Mouse (Mus musculus) midbrain, embryonic 10.5 days (tissue): ENCODE data around the gene Rps7. TPM values are rescaled to one million over a fixed set of nuclear protein-coding genes. Genes with fewer than 3 reads are reported as not detected.

Experiments used
- DNase-seq: peaks from one replicate; pipeline ENCODE4 v3.0.0-alpha.2; 2017; ENCODE audit warnings: low spot score
- H3K27ac ChIP-seq: fragments of 300-500 bp; sonication (generic); replicated peaks from 2 replicates; pipeline ENCODE4 v1.5.1; 2016; ENCODE audit warnings: mild to moderate bottlenecking
- H3K27me3 ChIP-seq: fragments of 300-500 bp; sonication (generic); 2 replicates; pipeline ENCODE4 v1.6.1; 2016; ENCODE audit warnings: low read depth, mild to moderate bottlenecking; ENCODE audit not compliant: poor library complexity, severe bottlenecking
- H3K36me3 ChIP-seq: fragments of 300-500 bp; sonication (generic); 2 replicates; pipeline ENCODE4 v1.6.1; 2016; ENCODE audit warnings: mild to moderate bottlenecking, moderate library complexity
- H3K4me1 ChIP-seq: fragments of 300-500 bp; sonication (generic); 2 replicates; pipeline ENCODE4 v1.6.1; 2016
- H3K4me3 ChIP-seq: fragments of 300-500 bp; sonication (generic); 2 replicates; pipeline ENCODE4 v1.5.1; 2016; ENCODE audit warnings: mild to moderate bottlenecking, moderate library complexity
- H3K9me3 ChIP-seq: fragments of 300-500 bp; sonication (generic); replicated peaks from 2 replicates; pipeline ENCODE4 v1.6.1; 2016; ENCODE audit warnings: mild to moderate bottlenecking
- WGBS: fragments of 180-500 bp; shearing (Covaris S2); methylation state at CpG from one replicate; pipeline ENCODE4 v1.1.7; 2016; 5-methylcytosine and 5-hydroxymethylcytosine counted together
- polyA plus RNA-seq: library from polyadenylated mRNA; unstranded; fragments of >200 nt; fragmentation: Nextera tagmentation; extraction: Ambion mirVana; gene quantifications from 2 replicates; pipeline ENCODE4 v1.2.1, GENCODE M21; 2016

Gene Rps7
- polyA plus RNA-seq, 1 experiment from 2014 or later, result 647 TPM

- no peak for DNase-seq
- Histone ChIP-seq H3K36me3 (peaks cover 46% of the 10 kb centered on the region), H3K27ac (peak overlapping the region; percentile 99), H3K9me3 (no peaks in the 10 kb centered on the region), H3K27me3 (no peaks in the 10 kb centered on the region), H3K4me3 (peak overlapping the region; percentile 96), H3K4me1 (peaks cover 25% of the 10 kb centered on the region)
- WGBS, result 2% methylated on average over 23 of the region's 23 CpGs
These were observed 657 bp downstream of the Rps7 start for GRCm38 (mm10) chr12:28635058-28635534.

- Histone ChIP-seq H3K4me3 (no peak overlapping the region), H3K36me3 (peaks cover 56% of the 10 kb centered on the region), H3K9me3 (no peaks in the 10 kb centered on the region), H3K4me1 (peaks cover 9% of the 10 kb centered on the region), H3K27ac (no peak overlapping the region), H3K27me3 (no peaks in the 10 kb centered on the region)
- no peak for DNase-seq
- 96% methylated on average over 2 of the region's 2 CpGs for WGBS
These were observed 7.3 kb downstream of the Rps7 start for GRCm38 (mm10) chr12:28628436-28628835.

DNA sequence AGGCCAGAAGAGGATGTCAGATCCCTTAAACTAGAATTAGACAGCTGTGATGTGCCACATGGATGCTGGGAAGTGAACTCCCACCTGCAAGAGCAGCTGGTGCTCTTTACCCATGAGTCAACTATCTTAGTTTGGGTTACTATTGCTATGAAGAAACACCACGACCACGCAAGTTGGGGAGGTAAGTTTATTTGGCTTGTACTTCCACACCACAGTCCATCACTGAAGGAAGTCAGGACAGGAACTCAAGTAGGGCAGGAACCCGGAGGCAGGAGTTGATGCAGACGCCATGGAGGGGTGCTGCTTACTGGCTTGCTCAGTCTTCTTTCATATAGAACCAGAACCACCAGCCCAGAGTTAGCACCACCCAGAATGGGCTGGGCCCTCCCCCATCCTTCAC is 8.7 kb downstream of the Rps7 start:
- no peaks in the 10 kb centered on the region for H3K9me3 ChIP-seq
- no peaks in the 10 kb centered on the region for H3K27me3 ChIP-seq
- H3K4me1 ChIP-seq, result no peaks in the 10 kb centered on the region
- no peak for DNase-seq
- no peak overlapping the region for H3K4me3 ChIP-seq
- H3K27ac ChIP-seq, result no peak overlapping the region
- 83% methylated on average over 4 of the region's 4 CpGs for WGBS
- peaks cover 42% of the 10 kb centered on the region for H3K36me3 ChIP-seq

DNA sequence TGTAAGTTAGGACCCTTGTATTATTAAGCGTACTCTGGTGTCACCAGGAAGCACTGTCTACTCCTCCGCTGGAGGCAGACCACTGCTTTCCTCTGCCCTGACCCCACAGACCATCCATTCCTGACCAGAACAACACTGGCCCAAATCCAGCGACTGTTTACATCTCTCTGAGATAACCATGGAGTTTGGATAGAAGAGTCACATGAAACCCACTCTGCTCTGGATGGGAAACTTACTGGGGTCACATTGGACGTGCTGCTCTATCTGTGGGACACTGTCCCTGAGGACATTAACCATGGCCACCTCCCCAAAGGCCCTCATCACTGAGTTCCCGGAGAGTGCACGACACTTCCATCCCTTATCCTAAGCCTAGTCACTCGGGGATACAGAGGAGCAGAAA is 10.3 kb downstream of the Rps7 start:
- Histone ChIP-seq H3K36me3 (peaks cover 25% of the 10 kb centered on the region), H3K4me3 (no peak overlapping the region), H3K4me1 (peaks cover 8% of the 10 kb centered on the region), H3K27me3 (no peaks in the 10 kb centered on the region), H3K9me3 (no peaks in the 10 kb centered on the region), H3K27ac (no peak overlapping the region)
- WGBS, result 86% methylated on average over 7 of the region's 7 CpGs
- no peak for DNase-seq

DNA sequence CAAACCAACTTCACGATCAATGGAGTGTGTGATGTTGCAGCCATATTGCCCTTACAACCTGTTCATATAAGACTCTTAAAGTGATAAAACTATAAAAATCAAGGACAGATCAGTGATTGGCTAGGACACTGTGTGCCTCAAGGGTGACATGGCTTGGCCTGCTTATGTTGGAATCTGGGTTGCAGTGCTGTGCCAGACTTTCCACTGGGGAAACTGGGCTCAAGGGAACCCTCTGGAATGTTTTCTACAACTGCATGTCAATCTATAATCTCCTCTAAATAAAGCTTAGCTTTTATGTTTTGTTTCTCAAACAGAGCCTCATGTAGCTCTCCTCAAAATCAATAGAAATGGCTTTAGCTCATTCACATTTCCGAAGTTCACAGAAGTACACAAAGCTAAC is 11.5 kb downstream of the Rps7 start:
- H3K4me3 ChIP-seq, result no peak overlapping the region
- peaks cover 8% of the 10 kb centered on the region for H3K4me1 ChIP-seq
- H3K27me3 ChIP-seq, result no peaks in the 10 kb centered on the region
- no peaks in the 10 kb centered on the region for H3K9me3 ChIP-seq
- WGBS, result 89% methylated on average over 2 of the region's 2 CpGs
- no peak overlapping the region for H3K27ac ChIP-seq
- no peak for DNase-seq
- peaks cover 14% of the 10 kb centered on the region for H3K36me3 ChIP-seq

DNA sequence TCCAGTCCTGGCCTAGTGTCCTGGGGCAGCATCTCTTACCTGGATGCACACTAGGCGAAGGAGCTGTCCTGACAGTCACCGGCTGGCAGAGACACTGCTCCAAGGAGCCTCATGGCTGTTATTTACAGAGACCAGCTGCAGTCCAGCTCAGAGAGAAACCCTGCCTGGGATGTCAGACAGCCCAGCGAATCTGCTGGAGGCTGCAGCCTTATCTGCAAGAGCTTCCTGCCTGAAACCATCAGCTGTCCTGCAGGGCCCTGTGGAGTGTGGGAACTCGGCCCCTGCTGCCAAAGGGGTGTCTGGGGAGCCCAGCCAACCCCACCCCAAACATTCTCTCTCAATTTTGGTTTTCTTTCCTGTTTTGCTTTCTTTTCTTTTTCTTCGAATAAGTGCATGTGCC is 12.6 kb downstream of the Rps7 start, which contains the start of gene Colec11:
Colec11 (minus strand) TSS at position 183 of the 400 bp plus-strand sequence.
- WGBS, result 68% methylated on average over 5 of the region's 5 CpGs
- Histone ChIP-seq H3K9me3 (no peaks in the 10 kb centered on the region), H3K36me3 (peaks cover 3% of the 10 kb centered on the region), H3K27ac (no peak within 1 kb of the TSS), H3K4me1 (peaks cover 8% of the 10 kb centered on the region), H3K27me3 (no peaks in the 10 kb centered on the region), H3K4me3 (no peak within 1 kb of the TSS)
- DNase-seq, result no peak

GRCm38 (mm10) chr12:28622641-28623040 is 13.1 kb downstream of the Rps7 start:
- H3K36me3 ChIP-seq, result no peaks in the 10 kb centered on the region
- H3K9me3 ChIP-seq, result no peaks in the 10 kb centered on the region
- no peak overlapping the region for H3K27ac ChIP-seq
- no peaks in the 10 kb centered on the region for H3K27me3 ChIP-seq
- peaks cover 8% of the 10 kb centered on the region for H3K4me1 ChIP-seq
- no peak for DNase-seq
- 92% methylated on average over 1 of the region's 1 CpGs for WGBS
- no peak overlapping the region for H3K4me3 ChIP-seq

GRCm38 (mm10) chr12:28622167-28622532 is 13.6 kb downstream of the Rps7 start:
- no peaks in the 10 kb centered on the region for H3K36me3 ChIP-seq
- H3K9me3 ChIP-seq, result no peaks in the 10 kb centered on the region
- no peaks in the 10 kb centered on the region for H3K27me3 ChIP-seq
- 69% methylated on average over 5 of the region's 5 CpGs for WGBS
- H3K4me3 ChIP-seq, result no peak overlapping the region
- no peak overlapping the region for H3K27ac ChIP-seq
- no peak for DNase-seq
- H3K4me1 ChIP-seq, result peaks cover 8% of the 10 kb centered on the region

DNA sequence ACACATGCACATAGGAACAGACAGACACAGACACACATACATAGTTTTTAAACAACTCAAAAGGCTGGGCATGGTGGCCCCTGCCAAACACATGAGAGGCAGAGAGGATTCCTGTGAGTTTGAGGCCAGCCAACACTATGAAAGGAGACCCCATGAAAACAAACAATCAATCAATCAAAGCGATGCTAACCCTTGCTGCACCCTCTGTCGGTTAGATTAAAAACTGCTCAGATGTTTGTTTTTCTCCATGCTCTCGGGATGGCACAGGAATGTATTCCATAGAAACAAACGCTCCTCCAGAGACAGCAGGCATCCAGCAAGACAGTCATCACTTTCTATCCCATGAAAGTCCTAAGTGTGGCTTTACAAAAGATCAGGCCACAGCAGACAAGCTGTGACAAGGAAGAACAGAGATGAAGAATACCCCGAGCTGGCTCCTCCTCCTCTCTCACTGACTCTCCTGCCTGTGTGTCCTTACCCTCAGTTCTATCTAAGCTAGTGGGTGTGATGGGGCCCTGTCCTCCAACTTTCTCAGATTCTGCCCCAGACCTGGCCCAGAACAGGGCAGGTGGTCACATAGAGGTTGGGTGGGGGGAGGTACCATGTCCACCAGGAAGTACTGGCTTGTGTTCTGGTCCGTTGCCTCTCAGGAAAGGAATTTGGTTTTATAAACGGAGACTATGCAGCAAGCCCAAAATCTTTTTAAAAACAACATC is 14.1 kb downstream of the Rps7 start:
- no peaks in the 10 kb centered on the region for H3K27me3 ChIP-seq
- H3K4me1 ChIP-seq, result peaks cover 8% of the 10 kb centered on the region
- no peak overlapping the region for H3K27ac ChIP-seq
- no peaks in the 10 kb centered on the region for H3K9me3 ChIP-seq
- no peak overlapping the region for H3K4me3 ChIP-seq
- no peaks in the 10 kb centered on the region for H3K36me3 ChIP-seq
- DNase-seq, result no peak
- 43% methylated on average over 7 of the region's 7 CpGs for WGBS

DNA sequence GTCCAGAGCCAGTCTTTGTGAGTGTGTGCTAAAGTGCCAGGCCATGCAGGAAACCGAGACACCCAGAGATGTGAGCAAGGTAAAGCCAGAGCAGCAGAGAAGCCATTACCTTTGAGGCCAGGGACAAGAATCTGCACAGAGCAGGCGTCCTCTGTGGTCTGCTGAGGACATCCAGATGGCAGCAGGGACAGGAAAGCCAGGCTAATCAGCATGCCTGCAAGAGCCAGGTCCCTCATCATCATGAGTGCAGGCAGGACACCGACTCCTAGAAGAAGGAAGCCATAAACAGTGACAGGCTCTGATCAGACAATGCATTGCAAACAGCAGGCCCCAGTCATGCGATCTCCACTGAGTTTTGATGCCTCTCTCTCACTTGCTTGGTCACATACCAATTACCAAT is 18.5 kb downstream of the Rps7 start:
- Histone ChIP-seq H3K27ac (no peak overlapping the region), H3K9me3 (no peaks in the 10 kb centered on the region), H3K4me1 (peaks cover 8% of the 10 kb centered on the region), H3K4me3 (no peak overlapping the region), H3K27me3 (no peaks in the 10 kb centered on the region), H3K36me3 (no peaks in the 10 kb centered on the region)
- WGBS, result 67% methylated on average over 4 of the region's 4 CpGs
- no peak for DNase-seq

GRCm38 (mm10) chr12:28614401-28614800 is 21.4 kb downstream of the Rps7 start:
- Histone ChIP-seq H3K27ac (no peak overlapping the region), H3K27me3 (no peaks in the 10 kb centered on the region), H3K4me1 (no peaks in the 10 kb centered on the region; the same call in 1 of the 2 replicates), H3K4me3 (no peak overlapping the region), H3K9me3 (no peaks in the 10 kb centered on the region), H3K36me3 (no peaks in the 10 kb centered on the region)
- 77% methylated on average over 7 of the region's 7 CpGs for WGBS
- no peak for DNase-seq

DNA sequence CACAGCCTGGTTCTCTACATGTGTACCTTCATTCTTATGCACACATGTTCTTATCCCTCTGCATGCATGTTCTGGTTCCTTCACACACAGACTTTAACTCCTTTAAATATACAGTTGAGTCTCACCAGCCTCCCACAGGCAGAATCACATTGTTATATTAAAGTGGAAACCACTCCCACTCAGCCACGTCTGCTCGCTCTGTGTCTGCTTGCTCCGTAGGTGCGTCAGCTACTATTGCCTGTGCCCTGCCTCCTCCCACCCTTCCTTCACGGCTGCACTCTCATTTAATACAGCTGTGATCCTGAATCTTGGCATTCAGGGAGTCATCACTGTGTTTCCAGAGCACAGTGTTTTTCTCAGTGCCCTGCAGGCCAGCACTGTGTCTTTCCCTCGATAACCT is 23.4 kb downstream of the Rps7 start:
- H3K9me3 ChIP-seq, result no peaks in the 10 kb centered on the region
- no peaks in the 10 kb centered on the region for H3K36me3 ChIP-seq
- no peak overlapping the region for H3K4me3 ChIP-seq
- no peaks in the 10 kb centered on the region for H3K27me3 ChIP-seq
- DNase-seq, result no peak
- 84% methylated on average over 6 of the region's 6 CpGs for WGBS
- H3K4me1 ChIP-seq, result peaks cover 4% of the 10 kb centered on the region; the same call in 1 of the 2 replicates
- no peak overlapping the region for H3K27ac ChIP-seq

GRCm38 (mm10) chr12:28607546-28608305 is 28.0 kb downstream of the Rps7 start:
- Histone ChIP-seq H3K36me3 (no peaks in the 10 kb centered on the region), H3K4me1 (peaks cover 8% of the 10 kb centered on the region), H3K27ac (no peak overlapping the region; the same call in 1 of the 2 replicates), H3K4me3 (no peak overlapping the region), H3K9me3 (no peaks in the 10 kb centered on the region), H3K27me3 (no peaks in the 10 kb centered on the region)
- WGBS, result 75% methylated on average over 17 of the region's 17 CpGs
- no peak for DNase-seq
